Mouse (Mus musculus): Measurements from ENCODE around the gene Cdh13. TPM values are rescaled to one million over a fixed set of nuclear protein-coding genes. Genes with fewer than 3 reads are reported as not detected.

The Cdh13 gene
- polyA plus RNA-seq, 1 experiment, result 4.5 TPM

- H3K27ac ChIP-seq (ENCODE audit: control insufficient read depth, insufficient read depth, low read depth, low read length), result no peak overlapping the region
- no peaks in the 10 kb centered on the region for H3K4me1 ChIP-seq (ENCODE audit: control insufficient read depth, insufficient read depth, low read length)
- no peak overlapping the region for H3K4me3 ChIP-seq (ENCODE audit: control insufficient read depth, low read depth, low read length)
- H3K36me3 ChIP-seq (ENCODE audit: control insufficient read depth, insufficient read depth, low read length), result no peaks in the 10 kb centered on the region
- H3K27me3 ChIP-seq (ENCODE audit: control insufficient read depth, insufficient read depth, low read length), result no peaks in the 10 kb centered on the region
- TF ChIP-seq POLR2A (IDR thresholded peaks at IDR 0.05; ENCODE audit: control insufficient read depth, low read depth, low read length), result no peak
- TF ChIP-seq CTCF (IDR thresholded peaks at IDR 0.05; ENCODE audit: control insufficient read depth, insufficient read depth, insufficient replicate concordance, low read depth, low read length), result no peak
These were observed 587.2 kb downstream of the Cdh13 start for GRCm38 (mm10) chr8:118870711-118871110.

GRCm38 (mm10) chr8:118879939-118880825 is 596.6 kb downstream of the Cdh13 start:
- H3K4me3 ChIP-seq (ENCODE audit: control insufficient read depth, low read depth, low read length), result no peak overlapping the region
- no peaks in the 10 kb centered on the region for H3K36me3 ChIP-seq (ENCODE audit: control insufficient read depth, insufficient read depth, low read length)
- H3K27me3 ChIP-seq (ENCODE audit: control insufficient read depth, insufficient read depth, low read length), result no peaks in the 10 kb centered on the region
- H3K4me1 ChIP-seq (ENCODE audit: control insufficient read depth, insufficient read depth, low read length), result no peaks in the 10 kb centered on the region
- no peak overlapping the region for H3K27ac ChIP-seq (ENCODE audit: control insufficient read depth, insufficient read depth, low read depth, low read length)
- no peak for TF ChIP-seq CTCF (IDR thresholded peaks at IDR 0.05; ENCODE audit: control insufficient read depth, insufficient read depth, insufficient replicate concordance, low read depth, low read length)
- no peak for TF ChIP-seq POLR2A (IDR thresholded peaks at IDR 0.05; ENCODE audit: control insufficient read depth, low read depth, low read length)

DNA sequence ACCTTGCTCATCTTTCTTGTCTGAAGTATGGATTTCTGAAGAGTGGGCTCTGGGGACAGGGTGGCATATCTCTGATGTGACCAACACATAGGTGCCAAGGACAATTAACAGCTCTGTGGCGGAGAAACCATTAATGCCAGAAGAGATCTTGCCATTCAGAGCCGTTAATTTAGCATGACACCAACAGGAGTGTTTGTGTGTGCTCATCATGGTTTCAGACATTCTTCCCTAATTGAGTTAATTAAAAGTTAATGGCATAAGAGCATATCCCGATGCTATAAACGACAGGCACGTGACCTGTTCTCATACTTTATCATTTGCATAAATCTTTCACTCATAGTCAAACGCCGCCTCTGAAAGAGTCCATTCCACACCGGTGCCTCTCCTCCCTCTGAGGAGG is 600.8 kb downstream of the Cdh13 start:
- no peaks in the 10 kb centered on the region for H3K36me3 ChIP-seq (ENCODE audit: control insufficient read depth, insufficient read depth, low read length)
- TF ChIP-seq POLR2A (IDR thresholded peaks at IDR 0.05; ENCODE audit: control insufficient read depth, low read depth, low read length) (no peak), CTCF (IDR thresholded peaks at IDR 0.05; ENCODE audit: control insufficient read depth, insufficient read depth, insufficient replicate concordance, low read depth, low read length) (no peak)
- H3K4me3 ChIP-seq (ENCODE audit: control insufficient read depth, low read depth, low read length), result no peak overlapping the region
- H3K27ac ChIP-seq (ENCODE audit: control insufficient read depth, insufficient read depth, low read depth, low read length), result no peak overlapping the region
- H3K27me3 ChIP-seq (ENCODE audit: control insufficient read depth, insufficient read depth, low read length), result no peaks in the 10 kb centered on the region
- no peaks in the 10 kb centered on the region for H3K4me1 ChIP-seq (ENCODE audit: control insufficient read depth, insufficient read depth, low read length)

GRCm38 (mm10) chr8:118884988-118885387 is 601.5 kb downstream of the Cdh13 start:
- TF ChIP-seq POLR2A (IDR thresholded peaks at IDR 0.05; ENCODE audit: control insufficient read depth, low read depth, low read length), result no peak
- TF ChIP-seq CTCF (IDR thresholded peaks at IDR 0.05; ENCODE audit: control insufficient read depth, insufficient read depth, insufficient replicate concordance, low read depth, low read length), result no peak
- Histone ChIP-seq H3K27me3 (ENCODE audit: control insufficient read depth, insufficient read depth, low read length) (no peaks in the 10 kb centered on the region), H3K27ac (ENCODE audit: control insufficient read depth, insufficient read depth, low read depth, low read length) (no peak overlapping the region), H3K36me3 (ENCODE audit: control insufficient read depth, insufficient read depth, low read length) (no peaks in the 10 kb centered on the region), H3K4me1 (ENCODE audit: control insufficient read depth, insufficient read depth, low read length) (no peaks in the 10 kb centered on the region), H3K4me3 (ENCODE audit: control insufficient read depth, low read depth, low read length) (no peak overlapping the region)

DNA sequence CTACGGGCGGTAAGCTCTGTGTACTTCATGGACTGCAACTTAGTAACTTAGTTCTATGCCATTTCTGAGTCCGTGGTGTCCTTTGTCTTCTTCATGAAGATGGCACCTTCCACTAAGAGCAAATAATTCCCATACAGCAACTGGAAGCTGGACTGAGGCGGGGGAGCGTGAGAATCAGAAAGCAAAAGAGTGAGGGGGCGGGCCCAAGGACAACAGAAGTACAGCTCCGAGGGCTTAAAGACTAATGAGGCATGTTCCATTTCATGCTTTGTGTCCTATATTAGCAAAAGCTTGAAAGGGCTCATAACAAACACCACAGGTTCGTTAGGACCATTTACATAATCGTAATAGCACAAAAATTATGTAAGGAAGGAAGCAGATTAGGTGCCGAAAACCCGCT is 618.9 kb downstream of the Cdh13 start:
- peak overlapping the region; percentile 72 for H3K4me3 ChIP-seq (ENCODE audit: control insufficient read depth, low read depth, low read length)
- H3K27ac ChIP-seq (ENCODE audit: control insufficient read depth, insufficient read depth, low read depth, low read length), result no peak overlapping the region
- peaks cover 6% of the 10 kb centered on the region for H3K4me1 ChIP-seq (ENCODE audit: control insufficient read depth, insufficient read depth, low read length)
- no peak for TF ChIP-seq CTCF (IDR thresholded peaks at IDR 0.05; ENCODE audit: control insufficient read depth, insufficient read depth, insufficient replicate concordance, low read depth, low read length)
- no peak for TF ChIP-seq POLR2A (IDR thresholded peaks at IDR 0.05; ENCODE audit: control insufficient read depth, low read depth, low read length)
- H3K27me3 ChIP-seq (ENCODE audit: control insufficient read depth, insufficient read depth, low read length), result no peaks in the 10 kb centered on the region
- H3K36me3 ChIP-seq (ENCODE audit: control insufficient read depth, insufficient read depth, low read length), result no peaks in the 10 kb centered on the region

GRCm38 (mm10) chr8:118916513-118916912 is 633.0 kb downstream of the Cdh13 start:
- Histone ChIP-seq H3K36me3 (ENCODE audit: control insufficient read depth, insufficient read depth, low read length) (no peaks in the 10 kb centered on the region), H3K27ac (ENCODE audit: control insufficient read depth, insufficient read depth, low read depth, low read length) (no peak overlapping the region), H3K4me3 (ENCODE audit: control insufficient read depth, low read depth, low read length) (no peak overlapping the region), H3K4me1 (ENCODE audit: control insufficient read depth, insufficient read depth, low read length) (no peaks in the 10 kb centered on the region), H3K27me3 (ENCODE audit: control insufficient read depth, insufficient read depth, low read length) (no peaks in the 10 kb centered on the region)
- no peak for TF ChIP-seq CTCF (IDR thresholded peaks at IDR 0.05; ENCODE audit: control insufficient read depth, insufficient read depth, insufficient replicate concordance, low read depth, low read length)
- TF ChIP-seq POLR2A (IDR thresholded peaks at IDR 0.05; ENCODE audit: control insufficient read depth, low read depth, low read length), result no peak

- Histone ChIP-seq H3K27me3 (ENCODE audit: control insufficient read depth, insufficient read depth, low read length) (no peaks in the 10 kb centered on the region), H3K36me3 (ENCODE audit: control insufficient read depth, insufficient read depth, low read length) (no peaks in the 10 kb centered on the region)
These were observed 653.9 kb downstream of the Cdh13 start for GRCm38 (mm10) chr8:118937412-118937811.

More at GRCm38 (mm10) chr8:118937412-118937811, 653.9 kb downstream of the Cdh13 start:
- Histone ChIP-seq H3K27ac (ENCODE audit: control insufficient read depth, insufficient read depth, low read depth, low read length) (no peak overlapping the region), H3K4me3 (ENCODE audit: control insufficient read depth, low read depth, low read length) (no peak overlapping the region), H3K4me1 (ENCODE audit: control insufficient read depth, insufficient read depth, low read length) (no peaks in the 10 kb centered on the region)
- no peak for TF ChIP-seq POLR2A (IDR thresholded peaks at IDR 0.05; ENCODE audit: control insufficient read depth, low read depth, low read length)
- TF ChIP-seq CTCF (IDR thresholded peaks at IDR 0.05; ENCODE audit: control insufficient read depth, insufficient read depth, insufficient replicate concordance, low read depth, low read length), result no peak
